ENCODE assay signal across 8 mouse cellular contexts in the genomic region with DNA sequence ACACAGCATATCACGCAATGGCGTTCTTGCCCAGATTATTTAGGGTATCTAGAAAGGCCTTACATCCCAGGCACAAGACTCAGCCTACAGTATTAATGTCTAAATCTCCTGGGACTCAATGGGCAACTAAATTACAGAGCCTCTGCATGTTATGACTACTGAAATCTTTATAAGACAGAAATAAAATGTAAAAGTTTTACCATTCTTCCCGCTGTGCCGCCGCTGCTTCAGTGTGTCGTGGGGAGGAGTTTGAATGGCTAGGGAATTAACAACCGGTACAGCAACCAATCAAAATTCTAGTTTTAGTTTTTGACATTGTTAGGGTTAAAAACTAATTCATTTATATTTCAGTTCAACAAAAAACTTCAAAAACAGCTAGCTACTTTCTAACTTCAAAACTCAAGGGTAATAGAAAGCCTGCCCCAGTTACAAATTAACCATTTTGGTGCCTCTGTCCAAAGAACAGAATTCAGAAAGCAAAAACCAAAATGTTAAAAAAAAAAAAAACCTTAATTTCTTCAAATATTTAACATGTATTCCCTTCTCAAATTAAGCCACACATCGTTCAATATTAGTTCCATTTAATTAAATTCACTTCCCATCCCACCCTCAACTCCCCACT. TPM values are rescaled to one million over a fixed set of nuclear protein-coding genes. Genes with fewer than 3 reads are reported as not detected.
DNase-seq lines count a peak whose midpoint lies in the region; ATAC-seq and TF ChIP-seq lines count a peak whose summit lies in the region.

No protein-coding gene starts in this region.

- WGBS in limb, embryonic 14.5 days, result 9% methylated on average over 8 of the region's 8 CpGs

- ATAC-seq in CD4-positive, CD25-positive, alpha-beta regulatory T cell, adult 4 months, result no peak
- 0 out of 2 replicates have a peak, but pooled peaks have one; percentile 35 for ATAC-seq in erythroid progenitor cell, adult 5-6 weeks (replicated peaks; ENCODE audit: low FRiP score, poor library complexity, severe bottlenecking)
- no peak for ATAC-seq in limb, embryonic 14.5 days (ENCODE audit: low FRiP score, low read depth)
- ATAC-seq in monocyte, adult 5-6 weeks (replicated peaks; ENCODE audit: insufficient number of reproducible peaks, low FRiP score, low TSS enrichment, poor library complexity, severe bottlenecking), result no peak

- peak; percentile 18 for DNase-seq in CD4-positive, CD25-positive, alpha-beta regulatory T cell, adult 2 months (ENCODE audit: low read depth, low spot score)
- peak; percentile 54 for DNase-seq in A20 (ENCODE audit: low read depth, low spot score)
- DNase-seq in limb, embryonic 14.5 days (ENCODE audit: low spot score), result peak; percentile 52
- DNase-seq in T-cell, adult 2 months (ENCODE audit: low spot score), result no peak
- no peak for DNase-seq in spleen, postnatal 4 days (ENCODE audit: low spot score in 2 of 2)

- H3K4me3 ChIP-seq in limb, embryonic 14.5 days (replicated peaks; ENCODE audit: low read length), result peak overlapping the region; percentile 96

- peaks cover 16% of the 10 kb centered on the region for H3K36me3 ChIP-seq in limb, embryonic 14.5 days (ENCODE audit: control insufficient read depth, insufficient read depth, low read length)

- H3K4me1 ChIP-seq in limb, embryonic 14.5 days (ENCODE audit: control insufficient read depth, insufficient read depth, low read length), result peaks cover 19% of the 10 kb centered on the region

- no peaks in the 10 kb centered on the region for H3K27me3 ChIP-seq in limb, embryonic 14.5 days (ENCODE audit: control insufficient read depth, insufficient read depth, low read length)

- TF ChIP-seq POLR2A in limb, embryonic 14.5 days (IDR thresholded peaks at IDR 0.05; ENCODE audit: borderline replicate concordance, extremely low read depth, insufficient read depth, insufficient read length), result no peak

- H3K9me3 ChIP-seq in limb, embryonic 14.5 days (ENCODE audit: control insufficient read depth, low read length), result no peaks in the 10 kb centered on the region

- H3K4me2 ChIP-seq in limb, embryonic 14.5 days (replicated peaks; ENCODE audit: low read depth, low read length, severe bottlenecking), result peak overlapping the region; percentile 72

- H3K27ac ChIP-seq in limb, embryonic 14.5 days (replicated peaks; ENCODE audit: low read depth, low read length), result no peak overlapping the region

- peak overlapping the region; percentile 97 for H3K9ac ChIP-seq in limb, embryonic 14.5 days (ENCODE audit: low read depth, low read length, severe bottlenecking)

RNA-seq across cellular contexts. Expression of a gene that starts 2.3 kb away (rescaled TPM):
- polyA plus RNA-seq in CD4-positive, CD25-positive, alpha-beta regulatory T cell, adult 4 months (2017; shearing (Covaris generic)), result 10 to 100 TPM; 28.6 to 54.5 TPM
- total RNA-seq in erythroid progenitor cell, adult 5-6 weeks (2015; ENCODE audit: low replicate concordance), result 231 and 281 TPM in 2 replicates
- total RNA-seq in erythroid progenitor cell, adult 5-6 weeks (2017; ENCODE audit: low replicate concordance), result 118 and 215 TPM in 2 replicates
- 224 and 369 TPM in 2 replicates for polyA plus RNA-seq in limb, embryonic 14.5 days (2012; rRNA removed)
- 168 and 184 TPM in 2 replicates for polyA plus RNA-seq in limb, embryonic 14.5 days (2014; fragmentation: Nextera tagmentation; extraction: Ambion mirVana)
- total RNA-seq in monocyte, adult 5-6 weeks (2017), result 67.5 to 152 TPM (median 113 TPM) in 3 replicates

RNA-seq across cellular contexts. Expression of a gene that starts 2.4 kb away (rescaled TPM):
- polyA plus RNA-seq in CD4-positive, CD25-positive, alpha-beta regulatory T cell, adult 4 months (2017; shearing (Covaris generic)), result not detected
- total RNA-seq in erythroid progenitor cell, adult 5-6 weeks (2015; ENCODE audit: low replicate concordance), result 8.8 TPM in 1 of 2 replicates, not detected in the other
- 3.9 TPM in 1 of 2 replicates, not detected in the other for total RNA-seq in erythroid progenitor cell, adult 5-6 weeks (2017; ENCODE audit: low replicate concordance)
- 6.6 and 7.7 TPM in 2 replicates for polyA plus RNA-seq in limb, embryonic 14.5 days (2012; rRNA removed)
- 2.0 and 2.4 TPM in 2 replicates for polyA plus RNA-seq in limb, embryonic 14.5 days (2014; fragmentation: Nextera tagmentation; extraction: Ambion mirVana)
- total RNA-seq in monocyte, adult 5-6 weeks (2017), result 1.3 TPM in 1 of 3 replicates, not detected in the others

Comparison
In these comparisons a context has a peak if more than half of its experiments do, and no peak if none do; other contexts are left out.
1. DNase-seq: peak in CD4-positive, CD25-positive, alpha-beta regulatory T cell, adult 2 months (single experiment), A20 (single experiment) and limb, embryonic 14.5 days (single experiment); none in T-cell, adult 2 months (single experiment) and spleen, postnatal 4 days (0 of 2).